Mouse (Mus musculus): Measurements from ENCODE around the gene Gm7849.
"Not testable (repeated sequence)": the region's sequence is repeated elsewhere in the genome, so short reads cannot be mapped to it uniquely, and the experiment has no call there.

Gm7849 gene

GRCm38 (mm10) chr8:21456460-21456859 lies at the start of gene Gm7849:
TSS of gene Gm7849 (minus strand) at chr8:21456560.
- DNase-seq (ENCODE audit: low spot score), result not testable (repeated sequence)

GRCm38 (mm10) chr8:21427111-21427510 lies 29.2 kb downstream of the Gm7849 start, which contains the start of gene Defa36:
TSS of gene Defa36 (plus strand) at chr8:21427411.
- DNase-seq (ENCODE audit: low spot score), result not testable (repeated sequence)
